Mouse (Mus musculus) embryonic facial prominence, embryonic 11.5 days (tissue): ENCODE measurements around the gene Nucb2. TPM values are rescaled to one million over a fixed set of nuclear protein-coding genes. Genes with fewer than 3 reads are reported as not detected.

ENCODE experiments used
- ATAC-seq: fragments of 200-750 bp; cut with Nextera tagmentation; replicated peaks from 2 replicates; pipeline ENCODE4 v1.8.0; 2017; ENCODE audit warnings: low read depth; ENCODE audit not compliant: insufficient number of reproducible peaks, low FRiP score, low TSS enrichment
- DNase-seq: peaks from one replicate; pipeline ENCODE4 v3.0.0-alpha.2; 2015; ENCODE audit warnings: low spot score
- H3K27ac ChIP-seq: fragments of 300-500 bp; sonication (generic); replicated peaks from 2 replicates; pipeline ENCODE4 v1.5.1; 2014; ENCODE audit warnings: mild to moderate bottlenecking, low read depth, low read length, control low read depth
- H3K27me3 ChIP-seq: fragments of 300-500 bp; sonication (generic); 2 replicates; pipeline ENCODE4 v1.6.1; 2014; ENCODE audit warnings: mild to moderate bottlenecking, low read length, moderate library complexity, mixed read lengths; ENCODE audit not compliant: control insufficient read depth, insufficient read depth
- H3K36me3 ChIP-seq: fragments of 300-500 bp; sonication (generic); replicated peaks from 2 replicates; pipeline ENCODE4 v1.6.1; 2014; ENCODE audit warnings: low read depth, mild to moderate bottlenecking, low read length, moderate library complexity, mixed read lengths; ENCODE audit not compliant: control insufficient read depth, insufficient read depth
- H3K4me1 ChIP-seq: fragments of 300-500 bp; sonication (generic); 2 replicates; pipeline ENCODE4 v1.6.1; 2014; ENCODE audit warnings: low read length, mixed read lengths; ENCODE audit not compliant: control insufficient read depth, insufficient read depth
- H3K4me2 ChIP-seq: fragments of 300-500 bp; sonication (generic); 2 replicates; pipeline ENCODE4 v1.6.1; 2014; ENCODE audit warnings: low read depth, mild to moderate bottlenecking, control low read depth, low read length, moderate library complexity
- H3K4me3 ChIP-seq: fragments of 300-500 bp; sonication (generic); 2 replicates; pipeline ENCODE4 v1.5.1; 2014; ENCODE audit warnings: low read depth, low read length, control low read depth
- H3K9ac ChIP-seq: fragments of 300-500 bp; sonication (generic); replicated peaks from 2 replicates; pipeline ENCODE4 v1.6.1; 2014; ENCODE audit warnings: mild to moderate bottlenecking, control low read depth, low read length
- H3K9me3 ChIP-seq: fragments of 300-500 bp; sonication (generic); replicated peaks from 2 replicates; pipeline ENCODE4 v1.6.1; 2016; ENCODE audit warnings: mild to moderate bottlenecking, low read length, inconsistent platforms, mixed read lengths; ENCODE audit not compliant: control insufficient read depth
- WGBS: fragments of 180-500 bp; shearing (Covaris S2); extraction: QIAGEN DNeasy Blood & Tissue Kit; methylation state at CpG from one replicate; pipeline ENCODE4 v1.1.7; 2014; 5-methylcytosine and 5-hydroxymethylcytosine counted together
- polyA plus RNA-seq: library from polyadenylated mRNA; unstranded; fragments of >200 nt; fragmentation: Nextera tagmentation; extraction: Ambion mirVana; gene quantifications from 2 replicates; pipeline ENCODE4 v1.2.1, GENCODE M21; 2014

Nucb2 gene
- polyA plus RNA-seq, 1 experiment from 2014 or later = 18.4 TPM

DNA sequence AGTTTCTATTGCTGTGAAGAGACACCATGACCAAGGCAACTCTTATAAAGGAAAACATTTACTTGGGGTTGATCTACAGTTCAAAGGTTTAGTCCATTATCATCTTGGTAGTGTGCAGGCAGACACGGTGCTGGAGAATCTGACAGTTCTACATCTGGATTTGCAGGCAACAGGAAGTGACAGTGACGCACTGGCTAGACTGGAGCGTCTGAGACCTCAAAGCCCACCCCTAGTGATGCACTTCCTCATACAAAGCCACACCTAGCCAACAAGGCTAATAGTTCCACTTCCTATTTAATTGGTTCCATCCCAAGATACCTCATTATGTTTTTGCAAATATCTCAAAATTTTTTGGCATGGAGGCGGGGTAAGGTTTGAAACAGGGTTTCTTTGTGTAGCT is 25.6 kb downstream of the Nucb2 start:
- no peaks in the 10 kb centered on the region for H3K36me3 ChIP-seq
- H3K9me3 ChIP-seq = no peaks in the 10 kb centered on the region
- H3K27ac ChIP-seq = no peak overlapping the region
- no peak overlapping the region for H3K4me3 ChIP-seq
- H3K4me1 ChIP-seq = no peaks in the 10 kb centered on the region
- H3K27me3 ChIP-seq = no peaks in the 10 kb centered on the region
- no peak overlapping the region for H3K4me2 ChIP-seq
- H3K9ac ChIP-seq = no peak overlapping the region
- ATAC-seq (no peak), DNase-seq (no peak)
- 70% methylated on average over 4 of the region's 4 CpGs for WGBS

DNA sequence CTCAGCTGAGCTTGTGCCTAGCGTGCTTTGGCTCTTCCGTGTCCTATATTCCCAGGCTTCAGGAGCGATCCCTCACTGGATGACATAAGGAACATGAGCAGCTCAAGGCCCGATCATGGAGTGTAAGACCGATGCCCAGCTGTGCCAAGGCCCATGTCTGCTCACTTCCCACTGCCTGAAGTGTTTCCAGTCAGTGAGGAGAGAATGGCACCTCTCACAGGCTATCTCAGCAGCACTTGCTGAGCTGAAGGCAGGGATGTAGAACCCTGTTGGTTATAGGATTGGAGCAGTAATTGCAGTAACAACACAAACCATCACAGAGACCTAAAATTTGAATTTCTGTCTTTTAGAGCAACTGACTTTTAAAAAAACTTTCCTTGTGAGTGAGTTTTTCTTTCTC is 26.3 kb downstream of the Nucb2 start:
- H3K4me1 ChIP-seq = no peaks in the 10 kb centered on the region
- H3K36me3 ChIP-seq = no peaks in the 10 kb centered on the region
- H3K4me3 ChIP-seq = no peak overlapping the region
- no peak for ATAC-seq
- H3K9me3 ChIP-seq = no peaks in the 10 kb centered on the region
- H3K9ac ChIP-seq = no peak overlapping the region
- no peak overlapping the region for H3K27ac ChIP-seq
- 95% methylated on average over 5 of the region's 5 CpGs for WGBS
- no peak for DNase-seq
- H3K27me3 ChIP-seq = no peaks in the 10 kb centered on the region
- H3K4me2 ChIP-seq = no peak overlapping the region

DNA sequence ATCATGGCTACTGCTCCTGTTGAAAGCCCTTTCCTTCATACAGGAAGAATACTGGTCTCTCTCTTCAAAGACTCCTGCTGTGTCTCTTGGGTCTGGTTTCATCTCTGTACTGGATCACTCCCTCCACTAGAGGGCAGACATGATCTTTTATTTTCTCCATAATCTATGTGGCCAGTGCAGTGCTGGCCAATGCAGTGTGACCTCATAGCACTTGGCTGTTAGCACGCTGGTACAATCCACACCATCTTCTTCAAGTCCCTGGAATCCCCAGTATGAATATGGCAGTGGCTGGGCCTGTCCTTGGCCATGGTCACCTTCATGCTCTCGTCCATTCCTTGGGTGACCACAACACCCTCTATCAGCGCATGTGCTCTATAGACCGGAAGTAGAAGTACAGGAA is 27.1 kb downstream of the Nucb2 start:
- DNase-seq (peak; percentile 73), ATAC-seq (0 out of 2 replicates have a peak, but pooled peaks have one; percentile 62)
- Histone ChIP-seq H3K27ac (no peak overlapping the region), H3K36me3 (no peaks in the 10 kb centered on the region), H3K4me1 (no peaks in the 10 kb centered on the region), H3K9me3 (no peaks in the 10 kb centered on the region), H3K4me2 (no peak overlapping the region), H3K4me3 (no peak overlapping the region), H3K27me3 (no peaks in the 10 kb centered on the region), H3K9ac (no peak overlapping the region)
- 80% methylated on average over 4 of the region's 4 CpGs for WGBS

DNA sequence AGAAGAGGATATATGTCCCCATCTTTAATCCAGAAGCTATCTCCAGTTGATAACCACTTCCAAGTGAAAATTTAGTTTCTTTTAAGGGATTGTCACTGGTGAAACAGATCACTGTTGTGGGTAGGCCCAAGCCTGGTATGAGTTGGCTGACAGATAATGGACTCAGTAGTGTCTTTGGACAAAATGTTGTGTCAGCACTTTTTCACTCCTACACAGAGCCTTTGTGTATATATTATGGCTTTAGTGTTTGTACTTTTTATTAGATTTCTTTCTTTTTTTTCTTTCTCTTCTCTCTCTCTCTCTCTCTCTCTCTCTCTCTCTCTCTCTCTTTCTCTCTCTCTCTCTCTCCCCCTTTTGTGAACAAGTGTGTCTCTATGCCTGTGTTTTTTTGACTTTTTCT is 52.7 kb downstream of the Nucb2 start:
- no peaks in the 10 kb centered on the region for H3K36me3 ChIP-seq
- ATAC-seq = no peak
- no peak overlapping the region for H3K4me3 ChIP-seq
- H3K27ac ChIP-seq = no peak overlapping the region
- no peak overlapping the region for H3K4me2 ChIP-seq
- no peak for DNase-seq
- no peaks in the 10 kb centered on the region for H3K4me1 ChIP-seq
- no peaks in the 10 kb centered on the region for H3K9me3 ChIP-seq
- H3K9ac ChIP-seq = no peak overlapping the region
- no peaks in the 10 kb centered on the region for H3K27me3 ChIP-seq

DNA sequence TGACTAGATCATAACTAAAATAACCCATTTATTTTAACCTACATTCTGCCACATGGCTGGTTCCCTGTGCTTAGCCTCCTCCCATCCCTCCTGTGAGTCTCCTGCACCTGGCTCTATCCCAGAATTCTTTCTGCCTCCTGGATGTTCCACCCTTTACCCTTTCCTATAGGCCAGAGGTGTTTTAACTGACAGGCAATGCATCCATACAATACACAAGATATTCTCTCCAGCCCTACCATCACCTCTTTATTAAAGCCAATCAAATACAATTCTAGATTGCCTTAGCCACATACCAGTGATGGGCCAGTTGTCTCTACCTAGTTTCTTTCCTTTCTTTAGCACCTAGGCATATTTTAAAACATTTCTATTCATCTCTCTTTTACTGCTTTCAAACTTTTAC is 70.4 kb downstream of the Nucb2 start:
- H3K9me3 ChIP-seq = no peaks in the 10 kb centered on the region
- H3K9ac ChIP-seq = no peak overlapping the region
- H3K27ac ChIP-seq = no peak overlapping the region
- H3K36me3 ChIP-seq = no peaks in the 10 kb centered on the region
- H3K4me3 ChIP-seq = no peak overlapping the region
- no peaks in the 10 kb centered on the region for H3K4me1 ChIP-seq
- no peak for ATAC-seq
- no peaks in the 10 kb centered on the region for H3K27me3 ChIP-seq
- no peak overlapping the region for H3K4me2 ChIP-seq
- DNase-seq = no peak

Other genes with a start within 250 kb of the Nucb2 start
- 3.6 and 5.8 TPM in 2 replicates for gene Plekha7, start 196.0 kb upstream of the Nucb2 start, polyA plus RNA-seq
- gene Rps13, start 170.2 kb upstream of the Nucb2 start, polyA plus RNA-seq = 785 and 880 TPM in 2 replicates
- gene Pik3c2a, start 60.9 kb upstream of the Nucb2 start, polyA plus RNA-seq = 28.6 and 29.5 TPM in 2 replicates